In genomic region chr15:8681009-8681408, GRCm38 (mm10) we compare ENCODE assay signal across 25 mouse cellular contexts. TPM values are rescaled to one million over a fixed set of nuclear protein-coding genes. Genes with fewer than 3 reads are reported as not detected.
DNase-seq lines count a peak whose midpoint lies in the region; ATAC-seq lines count a peak whose summit lies in the region.
"Had no signal": no experiment of that assay in that cellular context is flagged by ENCODE, and none has a peak within 500 bp of the region (broad histone marks: within the 10 kb centered on the region; RNA-seq: fewer than 3 reads in every experiment).

No protein-coding gene starts in this region.

- H3K36me3 ChIP-seq in heart, embryonic 12.5 days = no peaks in the 10 kb centered on the region
- no peaks in the 10 kb centered on the region for H3K36me3 ChIP-seq in midbrain, embryonic 16.5 days (ENCODE audit: control insufficient read depth, insufficient read depth, low read length)
- H3K36me3 ChIP-seq: hindbrain, embryonic 10.5 days; hindbrain, embryonic 13.5 days; intestine, embryonic 15.5 days had no signal

- no peak overlapping the region for H3K4me3 ChIP-seq in heart, embryonic 12.5 days
- H3K4me3 ChIP-seq in midbrain, embryonic 16.5 days (ENCODE audit: low read depth, low read length) = no peak overlapping the region
- H3K4me3 ChIP-seq: forebrain, embryonic 10.5 days; forebrain, embryonic 13.5 days; hindbrain, embryonic 10.5 days; hindbrain, embryonic 13.5 days; intestine, embryonic 15.5 days had no signal

- no peak for ATAC-seq in heart, embryonic 12.5 days (ENCODE audit: insufficient number of reproducible peaks, low FRiP score)
- peak; percentile 52 for ATAC-seq in granulocyte monocyte progenitor cell, adult 5-6 weeks (replicated peaks; ENCODE audit: poor library complexity, severe bottlenecking)
- no peak for ATAC-seq in midbrain, embryonic 16.5 days
- ATAC-seq: forebrain, embryonic 13.5 days; forebrain, embryonic 16.5 days; hindbrain, embryonic 16.5 days; intestine, embryonic 15.5 days had no signal

- 86% methylated on average over 5 of the region's 5 CpGs for WGBS in heart, embryonic 12.5 days
- WGBS in midbrain, embryonic 16.5 days = 91% methylated on average over 5 of the region's 5 CpGs

- peaks cover 21% of the 10 kb centered on the region for H3K4me1 ChIP-seq in heart, embryonic 12.5 days (replicated peaks)
- H3K4me1 ChIP-seq in midbrain, embryonic 16.5 days (ENCODE audit: control insufficient read depth, insufficient read depth, low read length) = no peaks in the 10 kb centered on the region
- H3K4me1 ChIP-seq: forebrain, embryonic 13.5 days; intestine, embryonic 15.5 days had no signal

- no peak overlapping the region for H3K27ac ChIP-seq in heart, embryonic 12.5 days (ENCODE audit: poor library complexity, severe bottlenecking)
- H3K27ac ChIP-seq in midbrain, embryonic 16.5 days (ENCODE audit: low read length) = no peak overlapping the region
- H3K27ac ChIP-seq: forebrain, embryonic 10.5 days; forebrain, embryonic 13.5 days; hindbrain, embryonic 10.5 days; hindbrain, embryonic 13.5 days; intestine, embryonic 15.5 days had no signal

- H3K9ac ChIP-seq in heart, embryonic 12.5 days = no peak overlapping the region
- no peak overlapping the region for H3K9ac ChIP-seq in midbrain, embryonic 16.5 days (ENCODE audit: low read depth, low read length)
- H3K9ac ChIP-seq: forebrain, embryonic 13.5 days; hindbrain, embryonic 13.5 days; intestine, embryonic 15.5 days had no signal

- peak; percentile 77 for DNase-seq in heart, adult 11 months
- DNase-seq in layer of hippocampus, adult 9-11 months = peak; percentile 19
- no peak for DNase-seq in layer of hippocampus, adult 11-12 months (ENCODE audit: low spot score)
- DNase-seq: adrenal gland, adult 2 months; adrenal gland, postnatal 14 days; B cell, adult 2 months; cerebellum, adult 11 months; cerebellum, adult 2 months; cerebellum, adult 9-11 months; cerebellum, postnatal 25 days; gastrocnemius, postnatal 10 days; gastrocnemius, postnatal 36 days; heart, adult 18-20 months; heart, postnatal 36 days had no signal

- H3K4me2 ChIP-seq in heart, embryonic 12.5 days = no peak overlapping the region
- H3K4me2 ChIP-seq in midbrain, embryonic 16.5 days (ENCODE audit: low read length) = no peak overlapping the region
- H3K4me2 ChIP-seq: forebrain, embryonic 13.5 days; hindbrain, embryonic 13.5 days; intestine, embryonic 15.5 days had no signal

- H3K27me3 ChIP-seq in heart, embryonic 12.5 days (replicated peaks) = no peaks in the 10 kb centered on the region
- no peaks in the 10 kb centered on the region for H3K27me3 ChIP-seq in midbrain, embryonic 16.5 days (ENCODE audit: control insufficient read depth, insufficient read depth, low read depth, low read length)
- H3K27me3 ChIP-seq: forebrain, embryonic 13.5 days; hindbrain, embryonic 13.5 days; intestine, embryonic 15.5 days had no signal

- no peaks in the 10 kb centered on the region for H3K9me3 ChIP-seq in heart, embryonic 12.5 days (replicated peaks)
- H3K9me3 ChIP-seq in midbrain, embryonic 16.5 days (replicated peaks; ENCODE audit: control insufficient read depth, low read length, poor library complexity, severe bottlenecking) = no peaks in the 10 kb centered on the region
- H3K9me3 ChIP-seq: forebrain, embryonic 10.5 days; forebrain, embryonic 13.5 days; hindbrain, embryonic 10.5 days; hindbrain, embryonic 13.5 days; intestine, embryonic 15.5 days had no signal

RNA-seq across cellular contexts. Expression of gene Slc1a3, which starts 29.6 kb away (rescaled TPM):
- 19.7 and 19.9 TPM in 2 replicates for polyA plus RNA-seq in heart, embryonic 12.5 days (2016; fragmentation: Nextera tagmentation; extraction: Ambion mirVana)
- not detected in 2 replicates for total RNA-seq in granulocyte monocyte progenitor cell, adult 5-6 weeks (2014; fragmentation: Nextera tagmentation)
- total RNA-seq in granulocyte monocyte progenitor cell, adult 5-6 weeks (2017) = 1.5 TPM in 1 of 2 replicates, not detected in the other
- polyA plus RNA-seq in midbrain, embryonic 16.5 days (2015; fragmentation: Nextera tagmentation; extraction: Ambion mirVana) = 106 and 142 TPM in 2 replicates
- total RNA-seq: MEL had no signal
